Mouse (Mus musculus): ENCODE measurements around the gene Rnf225.

DNA sequence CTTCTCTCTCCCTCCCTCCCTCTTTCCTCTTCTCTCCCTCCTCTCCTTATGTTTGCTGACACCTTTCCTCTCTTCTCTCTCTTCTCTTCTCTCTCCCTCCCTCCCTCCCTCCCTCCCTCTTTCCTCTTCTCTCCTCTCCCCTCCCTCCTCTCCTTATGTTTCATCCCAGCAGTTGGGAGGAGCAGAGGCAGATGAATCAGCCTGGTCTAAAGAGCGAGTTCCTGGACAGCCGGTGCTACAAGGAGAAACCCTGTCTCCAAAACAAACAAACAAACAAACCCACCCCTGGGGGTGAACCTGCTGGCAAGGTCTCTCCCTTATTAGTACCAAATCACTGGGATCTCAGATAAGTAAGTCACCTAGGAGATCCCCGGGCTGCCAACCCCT, 5.9 kb upstream of the Rnf225 start:
- no peak for TF ChIP-seq ZNF384 (IDR thresholded peaks at IDR 0.05; ENCODE audit: low read depth, low read length)
- no peak for TF ChIP-seq CTCF (IDR thresholded peaks at IDR 0.05 in 2 of 3, conservative IDR thresholded peaks at IDR 0.05 in 1 of 3; ENCODE audit: control insufficient read depth in 1 of 3, insufficient read depth in 1 of 3, low read depth in 2 of 3, low read length in 3 of 3, poor library complexity in 1 of 3, severe bottlenecking in 1 of 3)
- TF ChIP-seq POLR2AphosphoS2 (IDR thresholded peaks at IDR 0.05; ENCODE audit: low read length), result no peak
- no peak for TF ChIP-seq UBTF (IDR thresholded peaks at IDR 0.05; ENCODE audit: borderline replicate concordance, insufficient read depth, low read depth, low read length)
- no peak for TF ChIP-seq ZC3H11A (IDR thresholded peaks at IDR 0.05; ENCODE audit: low read depth, low read length)
- no peak for TF ChIP-seq ZMIZ1 (IDR thresholded peaks at IDR 0.05; ENCODE audit: low read depth, low read length)
- no peak for TF ChIP-seq MEF2A (IDR thresholded peaks at IDR 0.05; ENCODE audit: extremely low read depth, insufficient replicate concordance, low read depth, low read length, poor library complexity, severe bottlenecking)
- no peak for TF ChIP-seq POLR2A (IDR thresholded peaks at IDR 0.05; ENCODE audit: control insufficient read depth in 1 of 2, insufficient read depth in 1 of 2, low read depth in 1 of 2, low read length in 2 of 2, poor library complexity in 1 of 2)
- no peak for TF ChIP-seq EP300 (IDR thresholded peaks at IDR 0.05; ENCODE audit: low read depth in 1 of 2, low read length in 2 of 2)
- no peak for TF ChIP-seq NELFE (IDR thresholded peaks at IDR 0.05; ENCODE audit: low read depth, low read length)
- no peak for TF ChIP-seq JUND (IDR thresholded peaks at IDR 0.05; ENCODE audit: low read depth, low read length)
- no peak for TF ChIP-seq GATA1 (IDR thresholded peaks at IDR 0.05; ENCODE audit: low read depth, low read length)
- no peak for TF ChIP-seq ETS1 (IDR thresholded peaks at IDR 0.05; ENCODE audit: low read depth, low read length)
